Mouse (Mus musculus) 3T3-L1 (cell line): ENCODE measurements at regions not wholly inside any gene's neighbourhood (a gene's known extent, or its start where the extent isn't known, plus 50 kb on each side); places are given as distances from the start of the nearest gene placed in this dataset.

ENCODE experiments used
- DNase-seq: peaks from one replicate; pipeline ENCODE4 v3.0.0-alpha.2; 2015; ENCODE audit warnings: low read depth, low spot score

DNA sequence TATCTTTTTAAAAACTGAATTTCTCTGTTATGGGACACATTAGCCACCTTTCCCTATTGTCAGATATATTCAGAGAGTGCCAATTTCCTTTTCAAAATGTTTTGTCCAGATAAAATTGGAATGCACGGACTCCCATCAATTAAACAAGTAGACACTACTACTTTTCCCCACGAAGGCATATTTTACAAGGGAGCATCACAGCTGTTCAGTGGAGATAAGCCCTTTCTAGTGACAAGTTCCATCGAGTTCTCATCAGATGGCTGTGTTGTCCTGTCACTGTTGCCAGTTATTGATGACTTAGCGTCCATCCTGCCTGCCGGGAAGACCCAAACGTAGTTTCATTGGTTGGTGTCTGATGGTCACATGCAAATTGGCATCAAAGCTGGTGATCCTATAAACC, 461.2 kb upstream of the Got2 start:
- no peak for DNase-seq

DNA sequence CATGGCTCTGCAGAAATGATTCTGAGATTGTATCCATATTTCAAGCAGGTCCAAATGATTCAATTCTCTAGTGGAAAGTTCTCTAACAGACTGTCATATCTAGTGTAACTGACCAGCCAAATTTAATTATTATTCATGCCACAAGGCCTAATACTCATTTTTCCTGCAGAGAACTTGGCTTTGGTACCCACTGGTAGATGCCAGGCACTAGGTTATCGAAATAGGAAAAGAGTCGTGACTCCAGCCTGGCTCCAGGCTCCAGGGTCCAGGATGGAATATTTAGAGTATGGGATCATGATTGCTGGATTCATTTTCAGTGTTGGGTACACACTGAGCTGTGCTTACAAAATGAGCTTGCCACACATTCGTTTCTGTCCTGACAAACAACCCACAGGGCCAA, 452.4 kb upstream of the Got2 start:
- DNase-seq: no peak

DNA sequence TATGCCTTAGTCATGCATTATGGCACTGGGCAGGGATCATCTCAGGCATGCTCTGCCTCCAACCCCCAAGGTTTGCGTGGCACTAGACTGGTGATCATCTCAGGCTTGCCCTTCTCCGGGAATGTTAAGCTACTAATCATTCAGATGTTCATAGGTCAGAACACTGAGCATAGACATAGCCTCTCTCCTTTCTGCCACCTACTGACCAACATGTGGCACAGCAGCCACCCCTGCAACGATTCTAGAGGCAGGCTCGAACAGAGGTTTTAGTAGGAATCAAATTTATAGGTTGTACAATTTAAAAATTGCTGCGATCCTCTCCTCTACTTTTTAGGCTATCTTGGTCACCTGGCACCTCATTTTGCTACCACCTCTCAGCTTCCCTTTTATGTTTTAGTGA, 430.0 kb upstream of the Got2 start:
- no peak for DNase-seq

DNA sequence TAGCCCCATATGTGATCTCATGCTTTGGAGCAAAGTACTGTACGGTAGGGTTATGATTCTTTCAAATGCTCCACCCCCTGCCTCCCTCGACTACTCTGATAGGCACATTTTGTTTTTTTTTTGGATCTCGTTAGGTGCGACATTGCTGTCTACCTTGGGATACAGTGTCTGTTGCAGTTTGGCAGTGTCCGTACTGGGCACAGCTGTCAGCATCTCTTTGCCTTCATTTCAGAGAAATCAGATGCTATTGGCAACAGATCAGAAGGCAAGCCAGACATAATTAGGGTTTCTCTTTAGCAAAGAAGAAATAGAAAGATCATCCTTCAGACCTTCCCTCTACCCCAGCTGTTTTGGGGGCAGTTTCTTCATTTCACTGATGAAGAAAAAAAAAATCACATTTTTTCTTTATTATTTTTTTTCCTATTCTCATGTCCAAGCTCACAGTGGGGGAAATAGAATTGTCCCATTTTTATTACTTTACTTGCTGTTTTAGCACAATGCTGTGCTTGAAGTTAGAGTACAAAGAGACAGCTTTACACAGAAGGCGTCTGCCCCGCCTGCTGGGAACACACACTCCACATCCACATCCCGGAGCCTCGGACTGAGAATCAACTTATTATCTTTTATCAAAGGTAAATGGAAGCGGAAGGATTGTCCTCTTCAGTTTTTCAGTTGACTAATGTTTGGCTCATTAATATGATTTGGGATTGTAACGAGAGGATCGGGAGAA, 420.8 kb upstream of the Got2 start:
- DNase-seq: no peak

DNA sequence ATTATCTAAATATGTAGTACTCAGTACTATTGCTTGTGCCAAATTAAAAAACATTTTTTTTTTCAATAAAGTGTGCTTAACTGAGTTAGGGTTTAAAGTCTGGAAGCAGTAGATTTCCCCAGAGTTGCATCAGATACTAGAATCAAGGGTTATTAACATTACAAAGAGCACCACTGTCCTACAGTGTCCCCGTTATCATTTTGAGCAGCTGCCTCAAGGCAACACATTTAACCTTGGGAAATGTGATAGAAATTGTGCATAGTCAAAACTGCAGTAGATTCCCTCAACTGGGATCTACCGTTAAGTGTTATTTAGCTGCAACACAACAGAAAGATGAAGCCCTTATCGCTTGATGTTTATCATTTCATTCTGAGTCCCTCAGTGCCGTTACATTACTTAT, 408.3 kb upstream of the Got2 start:
- DNase-seq: no peak

DNA sequence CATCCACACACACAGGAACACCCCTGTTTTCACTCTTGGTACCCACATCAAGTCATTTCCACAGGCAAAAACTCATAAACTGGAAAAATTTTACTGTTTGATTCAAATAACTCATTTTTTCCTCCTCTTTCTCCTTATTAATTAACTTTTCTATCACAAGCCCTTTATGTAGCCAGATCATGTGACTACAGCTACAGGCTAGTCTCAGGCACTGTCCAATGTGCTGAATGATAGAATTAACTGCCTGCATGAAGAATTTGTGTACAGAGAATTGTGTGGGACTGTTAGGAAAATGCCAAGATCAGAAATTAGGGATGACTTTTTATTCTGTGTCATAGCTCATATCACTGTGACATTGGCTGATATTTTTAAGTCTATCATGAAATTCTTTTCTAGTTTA, 402.4 kb upstream of the Got2 start:
- peak; percentile 5 for DNase-seq

DNA sequence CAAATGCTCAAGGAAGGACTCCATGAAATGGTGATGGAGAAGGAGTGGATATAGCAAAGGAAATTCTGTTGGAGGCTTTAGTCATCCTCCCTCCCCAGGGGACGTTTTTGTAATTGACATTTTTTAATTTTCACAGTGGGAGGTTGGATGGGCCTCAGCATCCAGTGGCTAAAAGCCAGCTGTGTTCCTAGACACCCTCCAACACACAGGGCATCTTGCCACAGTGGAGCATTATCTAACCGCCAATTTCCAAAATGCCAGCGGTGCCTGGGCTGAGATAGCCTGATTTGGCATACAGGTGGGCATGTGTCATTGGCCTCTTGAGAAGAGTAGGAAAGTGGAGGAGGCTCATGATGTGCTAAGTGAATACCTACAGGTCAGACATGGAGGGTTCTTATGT, 401.2 kb upstream of the Got2 start:
- DNase-seq: no peak

DNA sequence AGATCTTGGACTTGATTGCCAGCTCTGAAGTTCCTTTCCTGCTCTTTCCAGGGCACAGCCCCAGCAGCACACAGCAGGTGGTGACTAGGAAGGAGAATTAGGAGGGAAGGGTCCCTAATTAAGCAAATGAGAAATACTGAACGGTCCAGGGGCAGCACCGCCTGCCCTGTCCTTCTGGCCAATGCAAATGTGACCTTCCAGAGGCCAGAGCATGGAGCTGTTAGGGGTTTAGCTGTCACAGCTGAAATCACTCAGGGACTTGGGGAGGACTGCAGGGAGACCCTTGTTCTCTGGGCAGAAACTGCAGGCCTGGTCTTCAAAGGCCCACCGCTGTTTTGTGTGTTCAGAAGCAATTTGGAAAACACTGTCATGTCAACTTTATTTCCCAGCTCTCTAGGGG, 400.2 kb upstream of the Got2 start:
- DNase-seq: no peak

DNA sequence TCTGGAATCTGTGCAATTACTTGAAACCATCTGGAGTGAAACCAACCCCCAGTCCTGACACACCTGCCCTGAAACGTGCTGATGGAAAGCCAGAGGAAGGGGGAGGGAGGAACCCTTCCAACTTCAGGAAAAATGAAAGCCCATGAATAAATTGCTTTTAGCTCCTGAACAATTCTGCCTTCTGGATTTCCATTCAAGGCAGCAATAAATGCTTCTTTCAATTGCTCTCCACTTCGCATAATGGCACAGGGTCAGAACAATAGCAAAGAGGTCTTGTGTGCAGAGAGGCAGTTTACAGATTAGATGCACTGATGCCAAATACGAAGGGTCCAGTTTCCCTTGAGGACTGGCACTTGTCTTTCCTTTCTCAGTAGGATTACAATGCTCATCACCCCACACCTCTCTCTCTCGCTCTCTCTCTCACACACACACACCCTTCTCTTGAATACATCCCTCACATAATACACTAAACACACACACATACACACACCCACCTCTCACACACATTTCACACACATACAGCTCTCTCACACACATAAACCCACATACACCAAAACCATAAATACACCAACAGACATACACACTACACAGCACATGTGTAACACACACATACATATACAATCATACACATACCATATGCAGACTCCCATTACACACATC, 389.3 kb upstream of the Got2 start:
- no peak for DNase-seq

DNA sequence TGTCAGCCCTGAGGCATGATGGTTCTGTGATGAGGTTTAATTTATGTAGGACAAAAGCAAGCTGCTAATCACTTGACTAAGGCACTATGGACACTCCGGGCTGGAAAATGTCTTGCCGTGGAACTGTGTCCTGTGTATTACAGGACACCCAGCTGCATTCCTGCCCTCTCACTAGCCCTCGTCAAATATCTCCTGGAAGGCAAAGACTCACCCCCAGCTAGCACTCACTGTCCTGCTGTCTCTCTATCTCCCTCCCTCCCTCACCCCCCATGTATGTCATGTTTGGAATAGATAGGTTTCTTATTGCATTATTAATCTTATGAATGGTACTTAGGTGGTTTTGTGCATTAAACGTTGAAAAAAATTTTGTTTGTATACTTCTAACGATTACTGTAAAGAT, 388.7 kb upstream of the Got2 start:
- no peak for DNase-seq

DNA sequence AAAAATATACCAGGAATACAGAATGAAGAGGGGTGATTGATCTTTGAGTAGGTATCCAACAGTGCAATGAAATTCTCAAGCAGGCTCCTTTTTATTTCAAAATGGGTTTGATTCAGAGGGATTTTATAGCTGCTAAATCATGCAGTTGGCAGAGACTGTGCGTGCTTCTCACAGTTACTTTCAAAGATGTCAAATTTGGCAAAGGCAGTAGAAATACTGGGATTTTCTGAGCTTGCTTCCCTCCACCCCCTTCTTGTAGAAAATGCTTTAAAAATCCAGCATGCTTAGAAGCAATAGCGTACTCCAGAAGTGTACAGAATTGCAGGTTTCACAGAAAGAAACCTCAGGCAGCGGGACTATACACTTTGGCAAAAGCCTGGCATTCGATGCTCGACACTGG, 367.9 kb upstream of the Got2 start:
- no peak for DNase-seq

DNA sequence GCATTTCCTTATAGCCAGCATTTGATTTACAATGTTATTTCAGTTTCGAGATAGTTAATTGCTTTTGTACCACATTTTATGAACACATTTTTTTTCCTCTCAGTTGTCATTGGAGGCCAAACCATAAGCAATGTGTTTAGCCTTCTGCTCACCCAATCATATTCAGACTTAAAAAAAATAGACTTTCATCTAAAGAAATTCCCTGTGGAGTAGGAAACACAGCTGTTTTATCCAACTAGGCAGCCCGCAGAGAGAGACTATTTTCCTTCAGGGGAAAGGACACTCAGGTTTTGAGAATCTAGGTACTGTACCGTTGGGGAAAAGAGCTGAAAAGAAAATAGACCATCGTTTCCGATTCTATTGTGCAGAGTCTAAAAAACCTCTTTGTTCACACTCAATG, 367.5 kb upstream of the Got2 start:
- no peak for DNase-seq

DNA sequence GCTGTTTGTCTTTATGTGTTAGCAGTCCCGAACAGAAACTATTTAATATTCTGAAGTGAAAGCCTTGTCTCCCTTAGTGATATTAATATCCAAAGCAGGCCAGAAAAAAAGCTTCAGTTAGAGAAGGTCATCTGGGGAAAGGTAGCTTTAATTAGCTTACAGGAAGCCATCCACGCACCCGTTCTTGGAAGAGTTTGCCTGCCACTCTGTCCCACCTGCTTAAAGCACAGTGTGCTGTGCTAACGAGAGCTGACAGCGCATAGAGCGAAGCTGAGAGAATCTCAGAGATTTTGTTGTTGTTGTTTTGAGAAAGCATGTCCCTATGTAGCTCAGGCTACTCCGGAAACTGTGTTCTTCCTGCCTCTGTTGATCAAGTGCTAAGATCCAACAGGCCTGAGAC, 357.7 kb upstream of the Got2 start:
- no peak for DNase-seq

DNA sequence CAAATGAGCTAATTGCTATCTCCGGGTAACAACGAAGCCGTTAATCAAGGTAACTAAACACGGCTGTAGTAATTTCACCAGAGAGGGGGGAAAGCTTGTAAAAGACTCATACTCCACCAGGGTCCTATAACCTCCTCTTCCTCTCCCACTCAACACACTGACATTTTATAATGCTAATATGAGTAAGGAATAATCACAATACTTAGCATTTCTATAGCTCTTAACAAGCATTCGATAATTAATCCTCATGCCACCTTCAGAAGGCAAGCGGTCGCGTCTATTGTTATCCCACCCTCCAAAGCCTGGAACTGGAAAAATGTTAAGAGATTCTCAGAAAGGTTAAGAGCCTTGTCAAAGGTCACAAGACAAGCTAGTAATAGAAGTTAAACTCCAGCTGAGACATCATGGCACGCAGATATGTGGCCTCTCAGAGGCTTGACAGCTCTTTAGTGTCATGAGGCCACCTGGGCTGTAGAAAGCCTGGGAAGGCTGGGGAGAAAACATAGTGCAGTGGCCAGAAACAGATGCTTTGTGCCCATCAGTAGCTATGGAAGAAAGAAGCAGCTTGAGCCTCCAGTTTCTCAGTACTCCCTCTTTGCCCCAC, 356.3 kb upstream of the Got2 start:
- no peak for DNase-seq

DNA sequence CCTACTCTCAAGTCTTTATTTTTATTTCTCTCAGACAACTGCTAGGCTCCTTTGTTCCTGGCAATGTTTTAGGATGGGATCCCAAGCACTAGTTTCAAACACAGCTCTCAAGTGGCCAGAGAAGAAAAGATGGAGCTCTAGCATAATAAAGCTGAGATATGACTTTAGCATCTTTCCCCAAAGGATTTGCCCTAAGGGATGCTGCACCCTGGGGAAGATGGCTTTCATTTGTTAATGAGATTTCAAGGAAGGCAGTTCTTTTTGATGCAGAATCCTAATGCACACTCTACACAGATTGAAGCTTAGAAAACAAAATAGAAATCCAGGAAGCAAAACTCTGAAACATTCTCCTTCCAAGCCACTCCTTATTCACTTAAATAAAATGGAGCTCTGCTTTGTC, 350.1 kb upstream of the Got2 start:
- no peak for DNase-seq

DNA sequence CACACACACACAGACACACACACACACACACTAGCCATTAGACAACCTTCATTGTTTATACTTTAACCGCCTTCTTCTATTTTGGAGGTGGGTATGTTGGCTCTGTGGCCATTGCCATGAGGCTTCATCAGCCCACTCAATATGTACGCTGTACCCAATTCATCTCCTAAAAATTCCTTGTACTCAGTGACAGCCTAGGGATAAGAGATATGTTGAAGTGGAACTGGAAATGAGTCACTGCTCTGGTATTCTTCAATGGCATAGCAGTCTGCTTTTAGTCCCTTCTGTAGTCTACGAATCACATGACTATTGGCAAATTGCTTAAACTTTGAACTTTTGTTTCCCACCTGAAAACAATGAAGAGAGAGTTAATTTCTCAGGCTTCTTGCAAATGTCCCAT, 349.6 kb upstream of the Got2 start:
- peak; percentile 14 for DNase-seq

DNA sequence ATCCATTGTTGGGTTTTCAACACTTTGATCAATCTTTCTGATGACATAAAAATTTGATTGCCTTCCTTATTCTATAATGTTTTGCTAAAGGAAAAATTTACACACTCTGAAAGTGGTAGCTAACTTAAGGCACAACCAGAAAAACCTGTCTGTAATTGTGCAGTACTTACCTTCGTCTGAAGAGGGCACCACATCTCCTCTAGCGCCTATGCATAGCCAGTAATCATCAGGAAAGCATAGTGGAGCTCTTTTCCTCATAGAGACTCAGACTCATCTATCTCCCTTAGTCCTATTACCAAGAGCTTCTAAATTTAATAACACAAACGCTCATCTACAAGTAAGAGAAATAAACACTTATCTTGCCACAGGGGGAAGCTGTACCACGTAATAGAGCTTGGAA, 342.1 kb upstream of the Got2 start:
- peak; percentile 49 for DNase-seq
